Mouse (Mus musculus) testis, adult 2 months (tissue): ENCODE measurements around the gene Smpd2.

ENCODE experiments used
- CTCF ChIP-seq: fragments of 200-500 bp; IDR thresholded peaks from 2 replicates; pipeline ENCODE4 v1.5.1; 2012; ENCODE audit warnings: low read depth, mild to moderate bottlenecking, inconsistent platforms, low read length, moderate library complexity; ENCODE audit not compliant: control insufficient read depth, insufficient read depth, insufficient replicate concordance
- POLR2A ChIP-seq: fragments of 200-500 bp; IDR thresholded peaks from 2 replicates; pipeline ENCODE4 v1.6.1; 2012; ENCODE audit warnings: low read depth, mild to moderate bottlenecking, inconsistent platforms, low read length, moderate library complexity; ENCODE audit not compliant: control insufficient read depth

DNA sequence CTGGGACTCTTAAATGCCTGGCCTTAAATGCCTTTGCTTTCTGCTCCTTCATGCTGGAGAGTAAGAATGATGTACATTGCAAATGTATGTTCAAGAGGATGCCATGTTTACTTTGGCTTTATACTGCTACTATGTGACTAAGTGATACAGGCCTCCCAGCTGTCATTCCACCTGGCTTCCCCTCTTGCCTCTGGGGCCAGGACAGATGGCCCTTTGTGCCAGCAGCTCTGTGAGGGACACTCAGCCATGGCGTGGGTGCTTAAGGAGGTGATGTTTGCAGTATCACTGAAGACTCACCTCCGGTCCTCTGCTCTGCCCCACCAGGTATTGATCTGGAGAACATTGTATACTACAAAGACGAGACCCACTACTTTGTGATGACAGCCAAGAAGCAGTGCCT is 10.2 kb downstream of the Smpd2 start:
- TF ChIP-seq CTCF = no peak
- TF ChIP-seq POLR2A = no peak
